Mouse (Mus musculus): ENCODE results near the gene Kcnj13. TPM values are rescaled to one million over a fixed set of nuclear protein-coding genes. Genes with fewer than 3 reads are reported as not detected.

Gene Kcnj13
- polyA plus RNA-seq, 1 experiment from 2014 or later = 0.38 TPM

DNA sequence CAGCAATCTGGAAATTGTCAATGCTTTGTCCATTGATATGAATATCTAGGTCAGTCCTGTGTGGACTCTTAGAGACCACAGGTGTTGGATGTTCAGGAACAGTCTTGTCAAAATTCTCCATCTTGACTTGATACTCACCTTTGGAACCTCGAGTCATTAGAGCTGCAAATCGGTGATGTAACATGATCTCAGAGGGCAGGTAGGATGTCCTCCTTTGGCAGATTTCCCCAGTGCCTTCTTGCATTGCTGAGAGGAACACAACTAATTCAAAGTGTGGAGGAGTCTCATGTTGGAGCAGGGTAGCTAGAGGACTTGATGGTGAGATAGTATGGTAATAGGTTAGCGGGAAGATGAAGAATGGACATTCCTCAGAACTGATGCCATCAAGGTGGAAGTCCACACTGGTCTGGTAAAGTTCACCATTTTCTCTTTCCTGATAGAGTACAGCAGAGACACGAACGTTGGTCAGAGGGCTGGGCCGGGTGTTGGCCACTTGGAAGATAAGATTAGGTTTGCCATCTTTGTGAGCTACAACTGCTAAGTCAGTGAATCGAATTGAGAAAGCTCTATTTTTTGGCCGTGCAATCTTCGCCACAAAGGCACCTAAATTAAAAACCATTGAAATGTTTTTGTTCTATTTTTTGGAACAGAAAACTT is 8.0 kb downstream of the Kcnj13 start:
- H3K4me3 ChIP-seq (ENCODE audit: low read depth, low read length) = no peak overlapping the region
- DNase-seq (ENCODE audit: low spot score, missing footprints) = no peak
- no peak for ATAC-seq (ENCODE audit: low FRiP score)

DNA sequence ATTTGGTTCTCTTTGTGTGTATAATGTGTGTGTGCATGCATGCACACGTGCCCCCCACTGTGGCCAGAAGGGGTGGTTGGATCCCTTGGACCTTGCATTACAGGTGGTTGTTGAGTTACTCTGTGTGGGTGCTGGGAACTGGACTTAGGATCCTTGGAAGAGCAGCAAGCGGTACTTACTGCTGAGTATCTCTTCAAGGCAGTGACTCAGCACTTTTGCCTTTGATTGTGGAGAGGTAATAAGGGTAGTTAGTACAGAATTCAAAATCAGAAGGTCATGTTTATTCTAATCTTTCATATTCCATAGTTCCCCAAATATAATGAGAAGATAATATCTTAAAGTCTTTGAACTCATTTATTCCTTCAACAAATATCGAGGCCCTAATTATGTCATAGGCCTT is 13.4 kb downstream of the Kcnj13 start:
- Histone ChIP-seq H3K36me3 (ENCODE audit: control insufficient read depth, insufficient read depth, low read length) (no peaks in the 10 kb centered on the region; the same call in 1 of the 2 replicates), H3K27me3 (ENCODE audit: control insufficient read depth, insufficient read depth, low read length) (no peaks in the 10 kb centered on the region), H3K4me3 (ENCODE audit: low read depth, low read length) (no peak overlapping the region), H3K9ac (ENCODE audit: low read length) (no peak overlapping the region), H3K4me2 (no peak overlapping the region), H3K27ac (ENCODE audit: low read depth, low read length) (no peak overlapping the region), H3K4me1 (ENCODE audit: control insufficient read depth, insufficient read depth, low read length) (no peaks in the 10 kb centered on the region), H3K9me3 (ENCODE audit: control insufficient read depth, low read length) (no peaks in the 10 kb centered on the region)
- 95% methylated on average over 3 of the region's 3 CpGs for WGBS
- no peak for ATAC-seq (ENCODE audit: low FRiP score)
- DNase-seq (ENCODE audit: low spot score, missing footprints) = no peak

More for the DNA sequence above, 8.0 kb downstream of the Kcnj13 start:
- Histone ChIP-seq H3K4me1 (ENCODE audit: control insufficient read depth, insufficient read depth, low read length) (no peaks in the 10 kb centered on the region), H3K36me3 (ENCODE audit: control insufficient read depth, insufficient read depth, low read length) (no peaks in the 10 kb centered on the region), H3K9me3 (ENCODE audit: control insufficient read depth, low read length) (no peaks in the 10 kb centered on the region), H3K27ac (ENCODE audit: low read depth, low read length) (no peak overlapping the region), H3K9ac (ENCODE audit: low read length) (no peak overlapping the region), H3K27me3 (ENCODE audit: control insufficient read depth, insufficient read depth, low read length) (no peaks in the 10 kb centered on the region), H3K4me2 (no peak overlapping the region)
- WGBS = 90% methylated on average over 9 of the region's 9 CpGs

DNA sequence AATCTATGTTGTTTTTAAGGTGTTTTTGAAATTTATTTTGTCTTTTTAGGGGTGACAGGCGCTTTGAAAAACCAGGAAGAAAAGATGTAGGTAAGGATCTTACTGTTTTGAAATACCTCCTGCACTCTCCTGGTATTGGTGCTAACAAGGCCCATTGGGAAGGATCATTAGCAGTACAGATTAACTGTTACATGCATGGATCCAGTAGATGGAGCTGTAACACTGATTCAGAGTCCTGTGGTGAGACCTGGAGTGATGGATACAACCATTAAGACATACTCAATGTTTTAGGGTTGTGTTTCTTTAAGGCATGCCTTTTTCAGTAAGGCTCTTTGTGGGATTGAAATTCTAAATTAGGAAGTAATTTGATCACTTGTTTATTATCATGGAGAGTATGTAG is 14.6 kb downstream of the Kcnj13 start:
- DNase-seq (ENCODE audit: low spot score, missing footprints) = no peak
- H3K36me3 ChIP-seq (ENCODE audit: control insufficient read depth, insufficient read depth, low read length) = no peaks in the 10 kb centered on the region; the same call in 1 of the 2 replicates
- 89% methylated on average over 1 of the region's 1 CpGs for whole genome bisulfite sequencing

DNA sequence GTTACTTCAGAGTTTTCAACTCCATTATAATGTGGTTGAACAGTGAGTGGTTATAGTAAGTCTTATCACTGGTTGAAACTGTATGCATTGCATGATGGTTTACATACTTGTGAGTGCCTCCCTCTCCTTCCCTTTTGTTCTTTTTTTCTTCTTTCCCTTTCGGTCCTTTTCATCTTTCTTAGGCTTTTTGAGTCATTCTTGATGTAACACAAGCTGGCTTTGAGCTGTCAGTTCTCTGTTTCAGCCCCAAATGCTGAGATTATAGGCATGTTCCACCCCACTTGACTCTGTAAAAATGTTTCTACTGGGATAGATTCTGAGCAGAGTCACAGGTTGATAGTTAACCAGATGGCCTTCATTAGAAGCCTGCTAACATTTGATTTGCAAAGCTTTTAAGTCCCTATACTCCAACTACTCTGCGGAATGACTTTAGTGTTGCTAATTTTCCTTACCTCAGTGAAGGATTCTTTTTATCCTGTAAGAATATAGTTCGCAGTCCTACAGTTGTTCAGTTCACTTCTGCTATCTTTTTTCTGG is 16.4 kb downstream of the Kcnj13 start:
- Histone ChIP-seq H3K9me3 (ENCODE audit: control insufficient read depth, low read length) (no peaks in the 10 kb centered on the region), H3K27me3 (ENCODE audit: control insufficient read depth, insufficient read depth, low read length) (no peaks in the 10 kb centered on the region), H3K27ac (ENCODE audit: low read depth, low read length) (no peak overlapping the region), H3K4me2 (no peak overlapping the region), H3K4me3 (ENCODE audit: low read depth, low read length) (no peak overlapping the region), H3K9ac (ENCODE audit: low read length) (no peak overlapping the region), H3K4me1 (ENCODE audit: control insufficient read depth, insufficient read depth, low read length) (no peaks in the 10 kb centered on the region), H3K36me3 (ENCODE audit: control insufficient read depth, insufficient read depth, low read length) (no peaks in the 10 kb centered on the region; the same call in 1 of the 2 replicates)
- no peak for ATAC-seq (ENCODE audit: low FRiP score)
- no peak for DNase-seq (ENCODE audit: low spot score, missing footprints)
- 85% methylated on average over 3 of the region's 3 CpGs for WGBS

More for the DNA sequence above, 14.6 kb downstream of the Kcnj13 start:
- H3K9ac ChIP-seq (ENCODE audit: low read length) = no peak overlapping the region
- no peaks in the 10 kb centered on the region for H3K4me1 ChIP-seq (ENCODE audit: control insufficient read depth, insufficient read depth, low read length)
- ATAC-seq (ENCODE audit: low FRiP score) = no peak
- H3K27me3 ChIP-seq (ENCODE audit: control insufficient read depth, insufficient read depth, low read length) = no peaks in the 10 kb centered on the region
- no peak overlapping the region for H3K4me2 ChIP-seq
- no peaks in the 10 kb centered on the region for H3K9me3 ChIP-seq (ENCODE audit: control insufficient read depth, low read length)
- H3K4me3 ChIP-seq (ENCODE audit: low read depth, low read length) = no peak overlapping the region
- H3K27ac ChIP-seq (ENCODE audit: low read depth, low read length) = no peak overlapping the region

DNA sequence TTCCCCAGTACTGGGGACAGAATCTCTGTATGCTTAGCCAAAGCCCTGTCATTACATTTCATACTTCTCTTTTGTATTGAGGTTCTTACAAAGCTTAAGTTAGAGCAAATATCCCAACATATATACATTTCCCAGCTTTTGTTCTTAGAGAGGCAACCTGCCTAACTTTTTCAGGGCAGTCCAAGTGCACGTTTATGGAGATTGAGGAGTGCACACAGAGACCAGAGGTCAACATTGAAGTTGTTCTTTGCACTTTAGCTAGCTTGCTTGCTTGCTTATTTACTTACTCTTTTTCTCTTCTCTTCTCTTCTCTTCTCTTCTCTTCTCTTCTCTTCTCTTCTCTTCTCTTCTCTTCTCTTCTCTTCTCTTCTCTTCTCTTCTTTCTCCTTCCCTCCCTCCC is 34.3 kb downstream of the Kcnj13 start:
- no peak for DNase-seq (ENCODE audit: low spot score, missing footprints)
- no peaks in the 10 kb centered on the region for H3K4me1 ChIP-seq (ENCODE audit: control insufficient read depth, insufficient read depth, low read length)
- no peak overlapping the region for H3K4me3 ChIP-seq (ENCODE audit: low read depth, low read length)
- WGBS = 83% methylated on average over 1 of the region's 1 CpGs
- peaks cover 3% of the 10 kb centered on the region for H3K36me3 ChIP-seq (ENCODE audit: control insufficient read depth, insufficient read depth, low read length)
- no peak for ATAC-seq (ENCODE audit: low FRiP score)
- H3K27me3 ChIP-seq (ENCODE audit: control insufficient read depth, insufficient read depth, low read length) = no peaks in the 10 kb centered on the region
- no peak overlapping the region for H3K4me2 ChIP-seq
- no peak overlapping the region for H3K27ac ChIP-seq (ENCODE audit: low read depth, low read length)
- no peak overlapping the region for H3K9ac ChIP-seq (ENCODE audit: low read length)
- H3K9me3 ChIP-seq (ENCODE audit: control insufficient read depth, low read length) = no peaks in the 10 kb centered on the region

DNA sequence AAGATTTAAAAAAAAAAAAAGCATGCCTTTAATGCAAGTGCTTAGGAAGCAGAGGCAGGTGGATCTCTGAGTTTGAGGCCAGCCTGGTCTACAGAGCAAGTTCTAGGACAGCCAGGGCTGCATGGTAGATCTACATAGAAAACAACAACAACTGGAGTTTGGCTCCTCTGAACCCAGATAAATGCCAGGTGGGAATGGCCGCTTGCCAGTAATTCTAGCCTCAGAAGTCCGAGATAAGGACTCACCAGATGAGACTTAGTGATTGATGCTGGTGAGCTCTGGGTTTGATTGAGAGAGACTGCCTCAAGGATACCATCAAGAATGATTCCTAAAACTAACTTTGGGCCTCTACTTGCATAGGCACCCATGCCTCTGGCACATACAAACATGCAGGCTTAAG is 44.0 kb downstream of the Kcnj13 start:
- no peak overlapping the region for H3K9ac ChIP-seq (ENCODE audit: low read length)
- no peaks in the 10 kb centered on the region for H3K9me3 ChIP-seq (ENCODE audit: control insufficient read depth, low read length)
- no peaks in the 10 kb centered on the region for H3K4me1 ChIP-seq (ENCODE audit: control insufficient read depth, insufficient read depth, low read length)
- no peak overlapping the region for H3K4me3 ChIP-seq (ENCODE audit: low read depth, low read length)
- WGBS = 89% methylated on average over 2 of the region's 2 CpGs
- ATAC-seq (ENCODE audit: low FRiP score) = no peak
- no peak overlapping the region for H3K27ac ChIP-seq (ENCODE audit: low read depth, low read length)
- no peaks in the 10 kb centered on the region for H3K27me3 ChIP-seq (ENCODE audit: control insufficient read depth, insufficient read depth, low read length)
- no peak for DNase-seq (ENCODE audit: low spot score, missing footprints)
- no peaks in the 10 kb centered on the region for H3K36me3 ChIP-seq (ENCODE audit: control insufficient read depth, insufficient read depth, low read length)
- no peak overlapping the region for H3K4me2 ChIP-seq

Other genes starting within 250 kb of the Kcnj13 start
- 2.7 and 3.1 TPM in 2 replicates for gene Ecel1, start 238.2 kb downstream of the Kcnj13 start, polyA plus RNA-seq (2014; fragmentation: Nextera tagmentation; extraction: Ambion mirVana)
- gene Prss56, start 211.4 kb downstream of the Kcnj13 start, polyA plus RNA-seq (2014; fragmentation: Nextera tagmentation; extraction: Ambion mirVana) = not detected in 2 replicates
- not detected in 2 replicates for gene Chrnd, start 204.1 kb downstream of the Kcnj13 start, polyA plus RNA-seq (2014; fragmentation: Nextera tagmentation; extraction: Ambion mirVana)
- gene Chrng, start 190.1 kb downstream of the Kcnj13 start, polyA plus RNA-seq (2014; fragmentation: Nextera tagmentation; extraction: Ambion mirVana) = not detected in 2 replicates
- gene Eif4e2, start 180.8 kb downstream of the Kcnj13 start, polyA plus RNA-seq (2014; fragmentation: Nextera tagmentation; extraction: Ambion mirVana) = 130 and 135 TPM in 2 replicates
- gene Efhd1, start 130.4 kb downstream of the Kcnj13 start, polyA plus RNA-seq (2014; fragmentation: Nextera tagmentation; extraction: Ambion mirVana) = 0.58 and 0.83 TPM in 2 replicates
- gene Gigyf2, start 67.7 kb downstream of the Kcnj13 start, polyA plus RNA-seq (2014; fragmentation: Nextera tagmentation; extraction: Ambion mirVana) = 50.7 and 51.9 TPM in 2 replicates
- gene Snorc, start 75.5 kb upstream of the Kcnj13 start, polyA plus RNA-seq (2014; fragmentation: Nextera tagmentation; extraction: Ambion mirVana) = not detected in 2 replicates
- gene Neu2, start 115.2 kb upstream of the Kcnj13 start, polyA plus RNA-seq (2014; fragmentation: Nextera tagmentation; extraction: Ambion mirVana) = not detected in 2 replicates
- gene Ngef, start 179.1 kb upstream of the Kcnj13 start, polyA plus RNA-seq (2014; fragmentation: Nextera tagmentation; extraction: Ambion mirVana) = 3.0 and 3.9 TPM in 2 replicates
- 2.8 and 4.8 TPM in 2 replicates for gene Inpp5d, start 225.6 kb upstream of the Kcnj13 start, polyA plus RNA-seq (2014; fragmentation: Nextera tagmentation; extraction: Ambion mirVana)

Data from midbrain, embryonic 11.5 days (tissue).